Mouse (Mus musculus): ENCODE data around the gene Nkx2-2.

Gene Nkx2-2

DNA sequence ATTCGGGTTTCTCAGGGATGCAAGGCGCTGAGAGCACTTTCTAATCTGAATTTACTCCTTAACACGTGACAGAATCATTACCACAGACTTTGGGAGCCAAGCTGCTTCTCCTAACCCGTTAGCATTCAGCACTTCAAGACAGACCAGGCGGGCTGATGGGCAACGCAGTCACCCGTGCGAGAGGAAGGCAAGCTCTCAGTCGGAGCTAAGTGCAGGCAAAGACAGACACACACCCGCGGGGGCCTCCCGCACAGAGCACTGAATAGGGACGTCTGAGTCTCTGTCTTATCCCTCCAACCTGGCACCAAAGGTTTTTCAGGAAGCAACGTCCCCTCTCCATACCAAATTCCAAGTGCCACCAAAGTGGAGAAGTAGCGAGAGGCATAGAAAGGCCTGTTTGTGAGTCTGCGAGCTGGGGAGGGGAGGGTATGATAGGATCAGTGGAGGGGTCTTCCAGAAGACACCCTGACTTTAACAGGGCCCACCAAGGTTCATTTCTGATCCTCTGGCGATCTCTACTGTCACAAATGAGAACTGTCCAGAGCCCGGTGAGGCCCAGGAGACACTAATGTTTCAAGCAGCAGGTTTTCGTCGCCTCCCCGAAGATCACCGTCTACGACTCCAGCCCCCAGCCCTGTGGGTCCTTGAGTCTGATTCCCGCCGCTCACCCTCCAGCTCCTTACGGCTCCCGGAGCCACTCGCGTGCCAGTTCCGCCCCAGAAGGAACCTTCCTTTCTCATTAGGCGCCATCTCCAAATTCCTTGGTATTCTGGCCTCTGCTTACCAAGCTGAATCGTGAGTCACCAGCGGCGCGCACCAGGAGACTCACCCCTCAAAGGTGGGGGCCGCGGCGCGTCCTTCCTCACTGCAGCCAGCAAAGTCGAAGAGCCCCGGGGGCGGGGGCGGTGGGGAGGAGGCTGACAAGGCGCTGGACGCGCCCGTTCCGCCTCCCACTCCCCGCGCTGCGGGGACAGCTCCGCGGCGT is at the start of gene Nkx2-2:
Nkx2-2 (minus strand) TSS at position 973 of the 985 bp plus-strand sequence.
- in situ Hi-C loops (cut with MboI, MseI): loop anchor here (25.0 kb wide), 1 partner anchor 981 kb away; the partner anchor contains the start of gene Insm1

DNA sequence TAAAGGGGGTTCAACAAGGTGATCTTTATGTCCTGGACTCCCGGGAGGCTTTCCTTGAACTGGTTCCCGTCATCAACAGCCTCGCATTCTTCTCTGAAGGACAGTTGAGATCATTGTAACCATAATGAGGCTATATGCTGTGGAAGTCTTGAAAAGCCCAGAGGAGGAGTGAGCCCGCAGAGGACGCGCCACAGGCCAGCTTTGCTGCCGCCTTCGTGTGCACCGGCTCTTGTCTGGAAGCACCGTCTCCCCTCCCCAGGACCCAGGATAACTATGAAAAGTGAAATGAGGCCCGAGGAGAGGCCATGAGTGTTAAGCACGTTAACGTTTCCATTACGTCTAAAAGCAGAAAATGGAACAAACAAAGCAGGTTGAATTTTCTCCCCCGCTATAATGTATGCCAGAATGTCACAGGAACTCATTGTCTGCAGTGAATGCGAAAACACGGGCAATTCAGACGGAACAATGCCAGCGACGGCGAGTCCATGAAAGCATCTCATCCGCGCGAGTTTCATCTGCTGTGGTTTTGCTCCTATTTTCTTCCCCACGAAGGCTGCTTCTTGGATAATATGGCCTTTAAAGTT is 41.8 kb upstream of the Nkx2-2 start:
- in situ Hi-C loops (cut with MboI, MseI): no loop called here

GRCm38 (mm10) chr2:147231175-147231574 is 37.1 kb upstream of the Nkx2-2 start:
- in situ Hi-C loops (cut with MboI, MseI): no loop called here

DNA sequence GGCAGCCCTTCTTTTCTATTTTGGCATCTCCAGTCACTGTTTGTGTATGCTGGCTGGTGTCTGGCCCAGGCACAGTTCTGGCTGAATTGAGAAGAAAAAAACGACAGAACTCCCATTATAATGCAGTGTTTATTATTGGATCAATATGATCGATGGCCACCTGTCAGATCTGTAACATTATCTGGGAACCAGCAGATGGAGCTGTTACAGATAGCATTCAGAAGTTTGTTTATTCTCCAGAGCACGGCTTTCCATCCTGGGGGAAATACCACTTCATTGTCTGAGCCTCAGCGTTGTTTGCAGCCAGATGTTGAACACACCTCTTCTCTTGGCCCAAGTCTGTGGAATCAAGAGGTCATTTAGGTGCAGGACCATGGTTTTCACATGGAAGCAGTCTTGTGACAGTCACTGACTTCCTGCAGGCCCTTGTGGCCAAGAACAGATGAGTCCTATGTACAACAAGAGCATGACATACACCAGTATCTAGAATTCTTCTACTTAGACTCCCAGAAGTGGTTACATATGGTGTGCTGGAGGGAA is 11.1 kb upstream of the Nkx2-2 start:
- in situ Hi-C loops (cut with MboI, MseI): no loop called here

- in situ Hi-C loops (cut with MboI, MseI): loop anchor here (25.0 kb wide), 1 partner anchor 983 kb away; the partner anchor contains the start of gene Insm1
These were observed 920 bp upstream of the Nkx2-2 start for GRCm38 (mm10) chr2:147194711-147195615.

- in situ Hi-C loops (cut with MboI, MseI): loop anchor here (25.0 kb wide), 1 partner anchor 980 kb away; the partner anchor contains the start of gene Insm1
These were observed 1.3 kb downstream of the Nkx2-2 start for GRCm38 (mm10) chr2:147192731-147193130.

- in situ Hi-C loops (cut with MboI, MseI): loop anchor here (25.0 kb wide), 1 partner anchor 978 kb away; the partner anchor contains the start of gene Insm1
These were observed 3.6 kb downstream of the Nkx2-2 start for GRCm38 (mm10) chr2:147190316-147191021.

DNA sequence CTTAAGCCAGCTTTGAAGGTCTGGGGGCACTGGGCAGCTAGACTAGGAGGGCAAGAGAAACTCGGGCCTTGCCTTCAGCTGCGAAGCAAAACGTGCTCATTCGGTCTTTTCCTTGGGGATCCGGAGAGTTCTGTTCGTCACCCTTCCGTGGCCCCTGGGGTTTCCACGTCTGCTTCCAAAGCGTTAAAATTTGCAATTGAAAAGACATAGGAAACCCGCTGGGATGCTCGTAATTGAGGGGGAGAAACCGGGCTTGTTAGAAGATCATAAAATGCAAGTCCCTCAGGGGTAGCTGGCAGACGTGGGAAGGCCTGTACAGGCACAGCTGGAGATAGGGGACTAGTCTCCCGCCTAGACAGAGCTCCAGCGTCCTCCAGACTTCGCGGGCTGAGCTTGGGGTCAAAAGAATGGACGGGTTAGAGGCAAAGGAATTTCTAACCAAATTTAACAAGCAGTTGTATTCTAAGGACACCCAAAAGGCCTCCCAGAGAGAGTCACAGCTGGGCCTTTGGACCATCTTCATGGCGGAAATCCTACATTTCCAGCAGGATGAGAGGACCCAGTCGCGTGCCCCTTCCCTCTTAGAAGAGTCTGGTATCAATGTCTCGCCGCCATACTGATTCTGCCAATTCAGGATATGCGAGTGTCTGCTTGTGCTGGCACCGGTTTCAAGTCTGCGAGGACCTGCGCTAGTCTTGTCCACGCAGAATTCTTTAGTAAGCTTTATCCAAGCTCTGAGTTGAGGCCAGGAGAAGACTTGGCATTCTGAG is 4.3 kb downstream of the Nkx2-2 start:
- in situ Hi-C loops (cut with MboI, MseI): loop anchor here (25.0 kb wide), 1 partner anchor 977 kb away; the partner anchor contains the start of gene Insm1

DNA sequence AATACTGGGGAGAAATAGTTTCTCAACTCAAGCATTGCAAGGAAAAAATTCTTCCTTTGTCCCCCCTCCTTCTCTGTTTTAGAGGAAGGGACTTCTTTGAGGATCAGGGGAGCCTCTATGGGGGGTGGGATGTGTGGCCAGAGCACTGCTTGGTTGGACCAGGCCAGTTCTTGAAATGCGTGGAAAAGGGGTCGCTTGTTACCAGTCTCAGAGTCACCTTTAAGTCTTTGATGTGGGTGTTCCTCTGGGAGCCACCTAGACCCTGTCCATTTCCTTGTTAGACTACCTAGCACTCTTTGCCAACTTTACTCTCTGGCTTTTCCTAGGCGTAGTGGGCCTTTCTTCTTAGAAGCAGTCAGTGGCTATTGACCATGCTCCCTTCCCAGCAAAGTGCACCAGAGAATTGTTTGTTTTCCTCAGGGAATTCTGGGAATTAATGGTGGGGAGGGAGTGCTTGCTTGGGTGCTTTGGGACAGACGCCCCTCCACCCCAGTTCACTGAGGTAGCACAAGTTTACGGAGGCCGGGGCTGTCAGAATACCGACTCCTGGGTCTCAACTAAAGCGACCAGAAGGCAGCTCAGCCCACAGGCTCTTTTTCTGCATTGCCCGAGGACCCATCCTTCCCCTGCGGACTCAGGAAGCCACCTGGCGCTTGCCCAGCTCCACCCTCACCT is 5.0 kb downstream of the Nkx2-2 start:
- in situ Hi-C loops (cut with MboI, MseI): loop anchor here (25.0 kb wide), 1 partner anchor 977 kb away; the partner anchor contains the start of gene Insm1

- in situ Hi-C loops (cut with MboI, MseI): loop anchor here (25.0 kb wide), 1 partner anchor 976 kb away; the partner anchor contains the start of gene Insm1
These were observed 5.9 kb downstream of the Nkx2-2 start for GRCm38 (mm10) chr2:147188074-147188700.

DNA sequence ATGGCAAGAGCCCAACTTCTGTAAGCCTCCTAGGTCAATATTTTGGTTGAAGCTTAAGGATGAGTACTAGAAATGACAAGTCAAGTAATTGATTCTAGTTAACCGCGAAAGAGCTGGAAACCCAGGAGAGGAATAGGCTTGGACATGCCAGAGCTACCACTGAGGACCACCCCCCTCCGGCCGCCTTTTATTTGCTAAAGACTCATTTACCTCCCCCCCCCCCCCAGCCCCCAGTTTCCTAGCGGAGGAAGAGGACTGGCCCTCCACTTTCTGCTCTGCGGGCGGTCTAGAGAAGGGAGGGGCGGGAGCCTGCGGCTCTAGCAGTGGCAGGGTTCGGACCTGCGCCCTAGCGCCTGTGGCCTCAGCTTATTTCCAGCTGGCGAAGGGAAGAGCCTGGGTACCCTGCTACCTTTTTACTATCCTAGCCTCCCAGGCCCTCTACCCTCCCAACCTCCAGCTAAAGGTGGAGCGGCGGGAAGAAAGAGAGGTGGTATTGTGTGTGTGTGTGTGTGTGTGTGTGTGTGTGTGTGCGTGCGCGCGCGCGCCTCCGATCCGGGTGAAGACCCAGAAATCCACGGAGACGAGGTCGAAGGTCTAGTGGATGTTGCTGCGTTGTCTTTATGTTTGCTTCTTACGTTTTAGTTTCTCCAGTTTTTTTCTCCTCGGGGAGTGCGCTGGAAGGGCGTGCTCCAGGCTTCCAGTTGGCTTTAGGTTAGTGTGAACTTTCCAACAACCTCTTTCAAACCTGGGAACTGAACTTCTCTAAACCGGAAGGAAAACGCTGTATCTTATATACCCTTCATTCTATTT is 6.8 kb downstream of the Nkx2-2 start:
- in situ Hi-C loops (cut with MboI, MseI): loop anchor here (25.0 kb wide), 1 partner anchor 975 kb away; the partner anchor contains the start of gene Insm1

DNA sequence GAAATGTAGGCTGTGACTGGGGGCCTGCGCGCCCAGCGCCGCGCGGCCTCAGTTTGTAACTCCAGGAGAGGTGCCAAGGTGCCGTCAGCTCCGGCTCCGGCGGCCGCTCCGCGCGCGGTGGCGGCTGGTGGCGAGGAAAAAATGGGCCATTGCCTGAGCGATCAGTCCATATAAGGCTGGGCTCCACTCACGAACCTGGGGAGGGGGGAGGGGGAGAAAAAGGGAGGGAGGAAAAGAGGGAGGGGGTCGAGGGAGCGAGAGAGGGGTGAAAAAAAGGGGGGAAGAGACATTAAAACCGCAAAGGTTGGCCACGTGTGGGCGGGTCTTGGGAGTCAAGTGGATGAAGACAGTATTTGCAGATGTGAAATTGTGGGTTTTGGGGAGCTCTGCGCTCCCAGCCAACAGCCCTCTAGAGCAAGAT is 7.8 kb downstream of the Nkx2-2 start:
- in situ Hi-C loops (cut with MboI, MseI): loop anchor here (25.0 kb wide), 1 partner anchor 974 kb away; the partner anchor contains the start of gene Insm1

DNA sequence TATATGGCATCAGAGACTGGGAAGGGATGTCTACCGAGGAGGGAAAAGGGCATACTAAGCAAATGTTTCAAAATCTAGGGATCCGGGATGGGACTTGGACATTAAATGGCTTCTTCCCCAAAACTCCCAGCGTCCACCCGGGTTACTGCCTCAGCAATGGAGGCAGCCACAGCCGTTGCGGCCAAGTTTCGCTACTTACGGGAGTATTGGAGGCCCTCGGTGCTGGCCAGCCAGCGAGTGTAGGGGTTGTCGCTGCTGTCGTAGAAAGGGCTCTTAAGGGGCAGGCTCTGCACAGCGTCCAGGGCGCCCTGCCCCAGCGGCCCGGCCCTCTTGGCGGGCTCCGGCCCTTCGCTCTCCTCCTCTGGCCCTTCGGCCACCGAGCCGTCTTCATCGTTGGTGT is 8.5 kb downstream of the Nkx2-2 start:
- in situ Hi-C loops (cut with MboI, MseI): loop anchor here (25.0 kb wide), 1 partner anchor 973 kb away; the partner anchor contains the start of gene Insm1

- in situ Hi-C loops (cut with MboI, MseI): loop anchor here (25.0 kb wide), 1 partner anchor 972 kb away; the partner anchor contains the start of gene Insm1
These were observed 9.7 kb downstream of the Nkx2-2 start for GRCm38 (mm10) chr2:147184071-147184990.

GRCm38 (mm10) chr2:147183521-147183920 is 10.5 kb downstream of the Nkx2-2 start:
- in situ Hi-C loops (cut with MboI, MseI): loop anchor here (25.0 kb wide), 1 partner anchor 971 kb away; the partner anchor contains the start of gene Insm1

Measured in T-helper 1 cell (primary cell).